Mouse (Mus musculus) megakaryocyte, embryonic 14.5 days (primary cell): Measurements from ENCODE around the gene Sapcd1. TPM values are rescaled to one million over a fixed set of nuclear protein-coding genes. Genes with fewer than 3 reads are reported as not detected.
"Not testable (repeated sequence)": the region's sequence is repeated elsewhere in the genome, so short reads cannot be mapped to it uniquely, and the experiment has no call there.

ENCODE experiments used
- H3K27me3 ChIP-seq: replicated peaks from 2 replicates; pipeline ENCODE3; 2012; ENCODE audit warnings: inconsistent platforms
- H3K36me3 ChIP-seq: replicated peaks from 2 replicates; pipeline ENCODE3; 2012; ENCODE audit warnings: low read length, inconsistent platforms, mixed read lengths
- H3K4me1 ChIP-seq: 2 replicates; pipeline ENCODE4 v1.6.1; 2012; ENCODE audit warnings: inconsistent platforms
- H3K4me3 ChIP-seq: replicated peaks from 2 replicates; pipeline ENCODE3; 2012; ENCODE audit warnings: moderate library complexity, mild to moderate bottlenecking, inconsistent platforms
- H3K9me3 ChIP-seq: 2 replicates; pipeline ENCODE4 v1.6.1; 2012; ENCODE audit warnings: inconsistent platforms
- FLI1 ChIP-seq: IDR thresholded peaks from 2 replicates; pipeline ENCODE4 v1.6.1; 2012; ENCODE audit warnings: low read length, inconsistent platforms, mixed read lengths
- GATA1 ChIP-seq: IDR thresholded peaks from 3 replicates; pipeline ENCODE4 v1.6.1; 2012; ENCODE audit warnings: mixed read lengths, low read length, inconsistent platforms, borderline replicate concordance
- polyA plus RNA-seq: library from polyadenylated mRNA; stranded (reverse); fragments of >175 nt; gene quantifications from 2 replicates; pipeline ENCODE4 v1.2.3, GENCODE M21; 2012; ENCODE audit warnings: low replicate concordance; ENCODE audit not compliant: insufficient read depth

Gene Sapcd1
- polyA plus RNA-seq, 1 experiment: 5.4 TPM

DNA sequence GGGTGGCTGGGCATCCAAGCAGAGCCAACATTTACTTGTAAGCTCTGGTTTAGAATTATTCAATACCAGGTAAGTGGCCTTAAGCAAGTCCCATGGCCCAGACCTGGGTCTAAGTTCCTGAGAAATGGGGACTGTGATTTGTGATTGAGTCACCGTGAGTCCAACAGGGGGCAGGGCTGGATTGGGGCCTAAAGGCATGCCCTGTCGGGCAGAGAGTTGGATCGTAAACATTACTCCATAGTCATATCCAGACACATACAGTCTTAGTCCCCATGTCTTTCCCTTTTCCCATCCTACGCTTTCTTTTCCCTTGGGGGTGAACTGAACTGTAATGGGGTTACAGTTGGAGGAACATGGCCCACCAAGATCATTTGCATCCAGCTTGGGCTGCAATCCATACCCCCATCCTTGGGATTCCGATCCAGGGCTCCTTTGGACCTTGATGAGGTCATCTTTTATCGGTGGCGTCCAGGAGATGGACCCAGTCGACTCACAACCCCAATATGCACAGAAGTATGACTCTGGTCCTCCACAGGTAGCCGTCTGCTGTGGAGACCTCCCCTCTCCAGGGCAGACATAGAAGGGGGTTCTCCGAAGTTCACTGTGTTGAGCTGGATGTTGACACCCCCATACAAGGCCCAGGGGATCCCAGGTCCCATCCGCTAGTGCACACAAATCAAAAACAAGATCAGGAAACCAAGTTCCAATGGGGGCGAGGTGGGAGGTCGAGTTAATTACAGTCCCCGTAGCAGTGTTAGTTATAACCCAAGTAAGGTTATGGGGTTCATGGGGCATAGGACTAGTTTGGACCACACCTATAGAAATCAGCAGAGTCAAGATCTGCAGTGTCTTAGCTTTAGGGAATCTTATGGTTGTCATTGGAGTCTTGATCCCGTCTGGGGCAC, 29.0 kb downstream of the Sapcd1 start:
- no peaks in the 10 kb centered on the region for H3K9me3 ChIP-seq
- peaks cover 63% of the 10 kb centered on the region for H3K4me1 ChIP-seq
- no peaks in the 10 kb centered on the region for H3K27me3 ChIP-seq
- peak overlapping the region; percentile 92 for H3K4me3 ChIP-seq
- TF ChIP-seq FLI1 (no peak), GATA1 (no peak)
- H3K36me3 ChIP-seq: peaks cover 36% of the 10 kb centered on the region

DNA sequence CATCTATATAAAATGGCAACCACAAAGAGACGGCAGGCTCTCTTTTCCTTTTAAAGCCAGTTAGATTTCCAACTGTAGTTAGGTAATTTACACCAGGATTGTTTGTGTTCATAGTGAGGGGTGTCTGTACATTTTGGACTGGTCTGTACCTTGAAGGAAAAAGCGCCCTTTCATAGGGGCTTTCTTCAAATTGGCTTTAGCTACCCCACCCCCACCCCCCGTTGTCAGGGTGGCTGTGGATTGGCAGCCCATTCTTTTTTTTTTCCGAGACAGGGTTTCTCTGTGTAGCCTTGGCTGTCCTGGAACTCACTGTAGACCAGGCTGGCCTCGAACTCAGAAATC, 30.7 kb downstream of the Sapcd1 start:
- peaks cover 33% of the 10 kb centered on the region for H3K36me3 ChIP-seq
- H3K4me3 ChIP-seq: no peak overlapping the region

DNA sequence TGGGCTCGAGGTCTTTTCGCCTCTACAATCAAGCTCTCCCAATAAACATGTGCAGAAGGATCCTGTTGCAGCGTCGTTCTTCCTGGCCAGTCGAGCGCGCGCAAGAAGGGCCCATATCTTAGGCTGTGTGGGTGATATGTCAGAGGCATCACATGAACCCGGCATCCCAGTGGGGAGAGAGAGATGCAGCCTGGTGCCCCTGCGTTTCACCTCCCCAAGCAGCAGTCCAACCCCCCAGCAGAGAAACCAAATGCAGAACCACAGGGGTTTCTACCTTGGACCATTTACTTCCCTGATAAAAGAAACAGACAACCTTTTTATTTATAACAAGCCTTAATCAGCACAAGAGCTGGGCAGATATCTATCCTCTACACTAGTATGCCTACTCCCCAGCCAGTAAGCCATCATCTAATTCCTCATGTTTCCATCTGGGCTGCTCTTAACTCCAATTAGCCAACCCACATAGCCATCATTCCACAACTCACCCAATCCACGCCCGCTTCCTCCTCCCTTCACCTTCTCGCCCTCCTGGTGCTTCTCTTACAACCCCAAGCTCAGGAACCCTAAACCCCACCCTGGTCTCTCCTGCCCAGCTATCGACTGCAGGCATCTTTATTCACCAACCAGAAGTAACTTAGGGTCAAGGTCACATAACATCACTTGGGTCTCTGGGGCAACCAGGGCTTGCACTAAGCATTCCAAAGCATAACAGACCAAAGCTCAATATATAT, 31.2 kb downstream of the Sapcd1 start:
- TF ChIP-seq GATA1: no peak
- no peak for TF ChIP-seq FLI1
- no peaks in the 10 kb centered on the region for H3K27me3 ChIP-seq
- no peaks in the 10 kb centered on the region for H3K9me3 ChIP-seq
- peaks cover 43% of the 10 kb centered on the region for H3K4me1 ChIP-seq
- peak overlapping the region; percentile 39 for H3K4me3 ChIP-seq
- H3K36me3 ChIP-seq: peaks cover 37% of the 10 kb centered on the region

More for the DNA sequence above, 30.7 kb downstream of the Sapcd1 start:
- H3K9me3 ChIP-seq: no peaks in the 10 kb centered on the region
- no peaks in the 10 kb centered on the region for H3K27me3 ChIP-seq
- TF ChIP-seq GATA1 (no peak), FLI1 (no peak)
- H3K4me1 ChIP-seq: peaks cover 48% of the 10 kb centered on the region

DNA sequence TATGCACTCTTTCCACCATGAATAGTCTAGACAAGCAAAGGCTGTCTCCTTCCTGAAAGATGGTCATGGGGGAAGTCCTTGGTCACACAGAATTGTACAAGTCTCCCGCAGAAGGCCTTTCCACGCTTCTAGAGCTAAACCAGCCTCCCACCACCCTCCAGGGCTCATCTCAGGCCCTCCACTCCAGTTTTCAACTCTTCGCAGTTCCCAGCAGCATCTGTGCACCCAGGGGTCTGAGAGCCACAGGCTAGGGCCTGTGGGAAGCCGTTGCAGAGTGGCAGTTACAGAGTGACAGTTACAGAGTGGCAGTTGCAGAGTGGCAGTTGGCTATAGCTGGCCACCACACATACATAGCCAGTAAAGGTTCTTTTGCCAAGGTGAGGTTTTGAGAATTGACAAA, 31.9 kb downstream of the Sapcd1 start:
- H3K36me3 ChIP-seq: peaks cover 43% of the 10 kb centered on the region
- not testable (repeated sequence) for H3K4me3 ChIP-seq, H3K27me3 ChIP-seq, H3K9me3 ChIP-seq
- H3K4me1 ChIP-seq: peaks cover 44% of the 10 kb centered on the region

DNA sequence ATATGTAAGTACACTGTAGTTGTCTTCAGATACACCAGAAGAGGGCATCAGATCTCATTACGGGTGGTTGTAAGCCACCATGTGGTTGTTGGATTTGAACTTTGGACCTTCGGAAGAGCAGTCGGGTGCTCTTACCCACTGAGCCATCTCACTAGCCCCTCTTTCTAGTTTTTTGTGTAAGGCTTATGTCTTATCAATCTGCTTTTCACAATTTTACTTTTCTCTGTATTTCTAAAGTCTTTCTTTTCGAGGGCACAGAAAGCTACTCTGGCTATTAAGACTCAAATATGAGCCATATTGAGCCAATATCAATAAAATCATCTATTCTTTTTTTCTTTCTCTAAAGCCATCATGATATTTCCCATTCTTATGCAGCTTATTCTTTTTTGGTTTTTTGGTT, 32.6 kb downstream of the Sapcd1 start:
- H3K4me3 ChIP-seq, H3K9me3 ChIP-seq, H3K27me3 ChIP-seq: not testable (repeated sequence)
- Histone ChIP-seq H3K36me3 (peaks cover 49% of the 10 kb centered on the region), H3K4me1 (peaks cover 46% of the 10 kb centered on the region)

DNA sequence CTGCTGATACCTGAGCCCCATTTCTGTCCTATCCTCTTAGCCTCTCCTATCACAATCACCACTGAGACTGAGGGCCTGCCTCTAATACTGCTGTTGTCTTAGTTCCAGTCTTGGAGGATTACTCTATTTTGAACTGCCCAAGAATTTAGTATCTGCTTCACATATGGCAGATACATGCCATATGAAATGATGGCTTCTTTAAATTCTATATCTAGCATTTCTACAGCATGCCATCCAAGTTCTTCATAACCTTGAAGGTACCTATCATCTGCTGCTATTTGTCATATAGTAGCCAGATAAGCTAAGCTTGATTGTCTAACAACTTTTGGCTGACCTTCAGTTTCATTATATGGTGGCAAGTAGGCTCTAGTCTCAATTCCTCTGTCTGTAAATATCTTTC, 33.1 kb downstream of the Sapcd1 start:
- H3K36me3 ChIP-seq: peaks cover 49% of the 10 kb centered on the region
- no peak for TF ChIP-seq FLI1
- TF ChIP-seq GATA1: no peak

DNA sequence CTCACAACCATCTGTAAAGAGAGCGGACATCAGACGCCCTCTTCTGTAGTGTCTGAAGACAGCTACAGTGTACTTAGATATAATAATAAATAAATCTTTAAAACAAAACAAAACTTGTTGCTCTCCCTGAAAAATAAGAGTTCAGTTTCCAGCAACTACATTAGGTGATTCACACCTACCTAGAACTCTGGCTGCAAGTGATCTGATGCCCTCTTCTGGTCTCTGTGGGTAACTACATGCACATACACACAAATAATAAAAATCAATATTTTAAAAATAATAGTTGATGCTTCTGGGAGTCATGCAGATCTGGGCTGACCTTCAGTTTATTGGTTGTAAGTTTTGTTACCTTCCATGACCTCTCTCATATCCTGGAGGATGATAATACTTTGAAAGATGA, 43.6 kb downstream of the Sapcd1 start:
- peaks cover 34% of the 10 kb centered on the region for H3K36me3 ChIP-seq
- H3K27me3 ChIP-seq: no peaks in the 10 kb centered on the region
- no peaks in the 10 kb centered on the region for H3K9me3 ChIP-seq
- TF ChIP-seq FLI1 (no peak), GATA1 (no peak)
- H3K4me1 ChIP-seq: peaks cover 30% of the 10 kb centered on the region
- H3K4me3 ChIP-seq: no peak overlapping the region

More for the DNA sequence above, 33.1 kb downstream of the Sapcd1 start:
- H3K27me3 ChIP-seq: no peaks in the 10 kb centered on the region
- peaks cover 43% of the 10 kb centered on the region for H3K4me1 ChIP-seq
- H3K9me3 ChIP-seq: no peaks in the 10 kb centered on the region
- H3K4me3 ChIP-seq: no peak overlapping the region

DNA sequence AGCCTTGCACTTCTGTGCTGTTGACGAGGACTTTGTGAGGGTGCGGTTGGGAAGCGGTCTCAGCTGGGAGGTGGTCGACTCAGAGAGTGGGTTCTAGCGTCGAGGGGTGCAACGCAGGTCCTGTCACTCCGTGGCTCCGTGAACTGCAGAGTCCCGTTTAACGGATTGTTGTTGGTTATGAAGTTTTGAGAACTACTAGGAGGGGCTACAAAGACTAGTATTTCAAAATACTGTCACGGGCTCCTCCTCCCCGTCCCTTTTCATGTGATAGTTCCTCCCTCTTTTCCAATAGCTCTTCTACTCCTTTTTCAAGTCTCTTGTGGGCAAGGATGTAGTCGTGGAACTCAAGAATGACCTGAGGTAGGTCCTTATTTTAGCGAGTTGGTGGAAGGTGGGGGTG, 45.5 kb downstream of the Sapcd1 start:
- TF ChIP-seq GATA1 (no peak), FLI1 (no peak)
- H3K27me3 ChIP-seq: peaks cover 3% of the 10 kb centered on the region
- no peaks in the 10 kb centered on the region for H3K9me3 ChIP-seq
- H3K4me3 ChIP-seq: peak overlapping the region; percentile 97
- H3K4me1 ChIP-seq: peaks cover 30% of the 10 kb centered on the region
- peaks cover 26% of the 10 kb centered on the region for H3K36me3 ChIP-seq

DNA sequence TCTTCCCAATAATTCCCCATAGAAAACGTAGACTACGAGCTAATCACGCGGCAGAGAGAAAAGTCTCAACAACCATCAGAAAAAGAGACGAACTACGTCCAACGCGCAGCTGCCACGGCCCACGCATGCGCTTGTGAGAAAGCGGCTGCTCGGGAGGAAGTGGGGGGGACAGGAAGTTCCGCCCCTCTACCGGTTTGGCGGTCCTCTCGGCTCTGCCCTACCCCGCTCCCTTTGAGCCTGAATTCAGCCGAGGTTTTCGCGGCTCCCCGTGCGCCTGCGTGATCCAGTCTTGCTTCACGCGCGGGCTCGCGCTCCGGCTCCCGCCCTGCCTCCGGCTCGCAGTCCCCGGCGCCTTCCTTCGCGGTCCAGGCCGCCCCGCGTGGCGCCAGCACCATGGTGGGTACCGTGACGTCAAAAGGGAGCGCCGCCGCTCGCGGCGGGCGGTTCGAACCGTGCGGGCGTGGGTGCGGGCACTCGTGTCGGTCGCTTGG, 46.1 kb downstream of the Sapcd1 start, which contains the start of gene Lsm2:
TSS of gene Lsm2 (plus strand) at position 173 of the 491 bp plus-strand sequence.
- TF ChIP-seq FLI1: peak; percentile 73
- no peak for TF ChIP-seq GATA1
- Histone ChIP-seq H3K36me3 (peaks cover 23% of the 10 kb centered on the region), H3K4me1 (peaks cover 30% of the 10 kb centered on the region), H3K9me3 (no peaks in the 10 kb centered on the region), H3K27me3 (peaks cover 4% of the 10 kb centered on the region), H3K4me3 (peak within 1 kb of the TSS; percentile 97)

DNA sequence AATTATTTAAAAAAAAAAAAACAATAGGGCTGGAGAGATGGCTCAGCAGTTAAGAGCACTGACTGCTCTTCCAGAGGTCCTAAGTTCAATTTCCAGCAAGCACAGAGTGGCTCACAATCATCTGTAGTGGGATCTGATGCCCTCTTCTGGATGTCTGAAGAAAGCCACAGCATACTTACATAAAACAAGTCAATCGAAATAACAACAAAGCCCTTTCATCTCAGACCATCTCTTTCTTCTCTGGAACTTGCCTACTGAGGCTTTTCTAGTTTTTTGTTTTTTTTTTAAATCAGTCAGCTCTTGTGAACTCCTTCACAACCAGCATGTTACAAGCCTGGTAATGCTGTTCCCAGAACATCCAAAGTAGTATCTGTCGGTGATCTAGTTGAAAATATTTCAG, 47.2 kb downstream of the Sapcd1 start:
- Histone ChIP-seq H3K27me3 (peaks cover 4% of the 10 kb centered on the region), H3K4me1 (peaks cover 36% of the 10 kb centered on the region), H3K4me3 (peak overlapping the region; percentile 97), H3K36me3 (peaks cover 13% of the 10 kb centered on the region), H3K9me3 (no peaks in the 10 kb centered on the region)
- TF ChIP-seq FLI1: no peak
